Mouse (Mus musculus): ENCODE measurements around the gene Fam196b. TPM values are rescaled to one million over a fixed set of nuclear protein-coding genes. Genes with fewer than 3 reads are reported as not detected.

Fam196b gene
- polyA plus RNA-seq, 1 experiment from 2014 or later = 4.7 TPM

DNA sequence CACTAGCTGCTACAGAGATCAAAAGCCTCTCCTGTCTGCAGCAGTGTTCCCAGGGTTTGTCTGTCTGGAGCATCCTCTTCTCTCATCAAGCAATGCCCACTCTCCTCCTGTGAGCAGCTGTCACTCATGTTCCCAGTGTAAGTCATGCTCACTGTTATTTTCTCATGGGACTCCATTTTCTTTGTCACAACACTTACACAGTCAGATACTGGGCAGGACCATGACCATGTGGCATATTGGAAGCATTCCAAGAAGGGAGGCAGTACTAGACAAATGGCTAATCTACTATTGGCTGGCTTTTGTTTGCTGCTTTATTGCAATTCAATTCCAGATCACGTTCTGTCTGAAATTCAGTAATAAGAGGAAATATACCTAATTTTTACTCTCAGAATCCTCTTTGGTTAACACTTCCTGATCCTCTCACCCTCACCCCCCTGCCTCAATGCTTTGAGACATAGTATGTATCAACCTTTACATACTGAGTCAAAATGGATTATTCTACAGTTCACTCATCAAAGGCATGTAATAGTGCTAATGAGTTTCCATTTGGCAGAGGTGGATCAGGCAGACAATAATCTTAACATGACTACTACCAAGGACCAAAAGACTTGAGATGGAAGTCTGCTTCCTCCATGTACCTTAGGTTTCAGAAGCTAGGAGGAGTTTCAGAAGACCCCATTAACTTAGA is 70.5 kb downstream of the Fam196b start:
- Histone ChIP-seq H3K27me3 (no peaks in the 10 kb centered on the region), H3K4me2 (no peak overlapping the region), H3K36me3 (no peaks in the 10 kb centered on the region), H3K27ac (replicated peaks) (0 out of 2 replicates have a peak overlapping the region, but pooled peaks have one; percentile 22), H3K4me3 (no peak overlapping the region), H3K9me3 (no peaks in the 10 kb centered on the region), H3K9ac (no peak overlapping the region), H3K4me1 (replicated peaks) (peaks cover 6% of the 10 kb centered on the region; the same call in 1 of the 2 replicates)
- peak; percentile 79 for ATAC-seq (ENCODE audit: low FRiP score, low read depth)
- WGBS = 37% methylated on average over 1 of the region's 1 CpGs

DNA sequence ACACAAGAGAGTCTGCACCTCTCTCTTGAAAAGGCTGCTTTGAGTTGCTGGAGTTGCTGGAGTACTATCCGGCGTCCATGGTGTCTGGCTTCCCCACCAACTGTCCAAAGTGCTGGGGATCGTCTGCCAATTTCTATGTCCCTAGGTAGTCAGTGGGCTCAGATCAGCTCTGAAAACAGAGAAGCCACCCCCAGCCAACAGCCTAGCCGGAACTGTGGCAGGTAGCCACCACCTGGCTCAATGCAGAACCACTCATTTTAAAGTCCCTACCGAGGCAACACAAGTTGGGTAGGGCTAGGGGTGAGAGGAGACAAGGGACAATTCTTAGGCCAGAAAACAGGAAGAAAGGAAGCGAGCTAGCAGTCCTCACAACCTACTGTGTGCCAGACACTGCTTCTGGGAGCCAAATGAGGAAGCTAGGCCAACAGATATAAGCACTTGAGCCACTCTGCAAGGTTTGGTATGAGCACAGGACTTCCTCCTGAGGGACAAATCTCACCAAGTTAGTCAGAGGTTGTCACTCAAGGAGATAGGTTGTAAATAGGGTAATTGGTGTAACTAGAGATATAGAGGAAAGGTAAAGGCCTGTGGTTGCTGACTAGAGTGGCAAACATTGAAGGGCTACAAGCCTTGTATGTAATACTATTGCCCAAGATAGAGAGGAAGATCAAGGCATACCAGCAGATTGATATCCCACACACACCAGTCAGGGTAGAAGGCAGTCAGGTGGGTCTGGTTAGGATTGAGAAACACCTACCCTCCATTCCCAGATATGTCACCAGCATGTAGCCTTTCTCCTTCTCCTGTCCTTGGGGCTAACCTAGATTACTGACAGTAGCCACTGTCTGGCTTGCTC is 74.9 kb downstream of the Fam196b start:
- Histone ChIP-seq H3K27ac (replicated peaks) (no peak overlapping the region), H3K4me1 (replicated peaks) (peaks cover 6% of the 10 kb centered on the region; the same call in 1 of the 2 replicates), H3K4me2 (no peak overlapping the region), H3K4me3 (no peak overlapping the region), H3K36me3 (no peaks in the 10 kb centered on the region), H3K9ac (no peak overlapping the region), H3K27me3 (no peaks in the 10 kb centered on the region), H3K9me3 (no peaks in the 10 kb centered on the region)
- ATAC-seq (ENCODE audit: low FRiP score, low read depth) = no peak
- WGBS = 88% methylated on average over 6 of the region's 6 CpGs

DNA sequence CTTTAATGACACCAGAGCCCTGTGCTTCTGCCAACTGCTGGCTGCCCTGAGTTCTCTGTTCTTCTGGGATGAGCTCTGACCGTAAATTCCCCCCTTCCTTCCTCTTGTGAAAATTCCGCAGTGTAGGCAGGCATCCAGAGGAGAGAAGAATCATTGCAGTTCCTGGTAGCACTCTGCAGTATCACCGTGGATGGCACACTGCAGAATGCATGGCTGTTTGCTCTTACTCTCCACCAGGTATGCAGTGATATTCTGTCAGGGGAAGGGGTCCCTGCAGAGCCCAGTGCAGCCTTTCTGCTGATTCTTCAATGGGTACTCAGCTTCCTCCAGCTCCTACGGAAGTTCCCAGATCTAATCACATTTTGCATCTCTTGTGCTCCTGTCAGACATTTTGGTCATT is 77.5 kb downstream of the Fam196b start:
- Histone ChIP-seq H3K4me1 (replicated peaks) (no peaks in the 10 kb centered on the region), H3K4me2 (no peak overlapping the region), H3K9ac (no peak overlapping the region), H3K36me3 (no peaks in the 10 kb centered on the region), H3K27me3 (no peaks in the 10 kb centered on the region), H3K27ac (replicated peaks) (no peak overlapping the region), H3K9me3 (no peaks in the 10 kb centered on the region), H3K4me3 (no peak overlapping the region)
- 46% methylated on average over 4 of the region's 4 CpGs for WGBS
- no peak for ATAC-seq (ENCODE audit: low FRiP score, low read depth)

DNA sequence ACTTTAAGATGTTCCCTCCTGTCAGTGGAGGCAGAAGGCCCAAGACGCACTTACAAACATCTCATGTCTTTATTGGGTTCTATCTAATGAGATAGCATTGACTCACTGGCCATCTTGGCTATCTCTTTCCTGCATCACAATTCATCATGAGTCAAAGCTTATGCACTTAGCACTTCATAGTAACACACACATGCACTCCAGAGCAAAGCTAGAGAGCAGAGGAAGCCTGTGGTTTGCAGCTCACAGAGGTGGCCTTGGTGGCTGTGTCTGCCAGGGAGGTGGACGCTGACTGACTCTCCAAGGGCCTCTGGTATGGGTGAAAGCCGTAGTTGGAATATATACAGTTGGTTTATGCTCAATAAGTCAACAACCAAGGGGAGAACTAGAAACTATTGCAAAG is 81.2 kb downstream of the Fam196b start:
- no peak overlapping the region for H3K27ac ChIP-seq (replicated peaks)
- no peak overlapping the region for H3K4me2 ChIP-seq
- H3K9ac ChIP-seq = no peak overlapping the region
- no peaks in the 10 kb centered on the region for H3K9me3 ChIP-seq
- no peaks in the 10 kb centered on the region for H3K27me3 ChIP-seq
- no peaks in the 10 kb centered on the region for H3K4me1 ChIP-seq (replicated peaks)
- no peaks in the 10 kb centered on the region for H3K36me3 ChIP-seq
- H3K4me3 ChIP-seq = no peak overlapping the region
- ATAC-seq (ENCODE audit: low FRiP score, low read depth) = no peak
- 79% methylated on average over 3 of the region's 3 CpGs for WGBS

DNA sequence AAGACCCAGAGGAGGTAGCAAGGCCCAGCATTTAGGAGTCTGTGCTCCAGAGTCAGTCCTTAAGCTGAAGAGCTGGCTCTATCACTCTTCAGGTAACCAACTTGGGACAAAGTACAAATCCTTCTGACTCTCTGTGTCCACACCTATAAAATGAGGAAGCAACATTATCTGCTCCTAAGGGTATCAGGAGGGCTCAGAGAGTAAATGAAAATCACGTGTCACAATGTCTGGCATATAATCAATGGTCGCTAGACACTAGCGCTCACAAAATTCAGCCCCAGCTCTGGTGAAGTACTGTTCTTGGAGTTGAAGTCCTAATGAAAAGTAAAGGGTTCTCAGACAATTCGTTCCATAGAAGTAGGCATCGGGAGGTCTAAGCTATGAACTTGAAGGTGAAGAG is 83.0 kb downstream of the Fam196b start:
- no peak overlapping the region for H3K4me3 ChIP-seq
- H3K4me2 ChIP-seq = no peak overlapping the region
- no peak overlapping the region for H3K9ac ChIP-seq
- no peaks in the 10 kb centered on the region for H3K4me1 ChIP-seq (replicated peaks)
- H3K27me3 ChIP-seq = no peaks in the 10 kb centered on the region
- no peaks in the 10 kb centered on the region for H3K9me3 ChIP-seq
- WGBS = 91% methylated on average over 5 of the region's 5 CpGs
- ATAC-seq (ENCODE audit: low FRiP score, low read depth) = no peak
- no peaks in the 10 kb centered on the region for H3K36me3 ChIP-seq
- no peak overlapping the region for H3K27ac ChIP-seq (replicated peaks)

DNA sequence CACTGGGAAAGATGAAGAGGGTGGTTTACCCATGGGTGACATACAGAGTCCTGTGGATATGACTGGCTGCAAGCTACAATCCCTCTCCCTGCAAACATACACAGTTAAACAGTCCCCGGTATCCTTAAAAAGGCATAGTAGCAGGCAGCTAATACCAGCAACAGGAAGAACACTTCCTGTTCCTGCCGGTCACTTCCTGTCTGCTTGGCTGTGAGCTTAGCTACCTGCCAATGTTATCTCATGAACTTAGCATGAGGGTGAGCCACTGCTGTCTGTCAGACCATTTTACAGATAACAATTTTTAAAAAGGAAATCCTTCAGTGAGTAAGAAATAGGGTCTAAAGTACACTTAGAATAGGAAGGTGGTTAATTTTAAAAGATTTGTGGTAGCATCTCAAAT is 83.9 kb downstream of the Fam196b start:
- Histone ChIP-seq H3K27me3 (no peaks in the 10 kb centered on the region), H3K36me3 (no peaks in the 10 kb centered on the region), H3K27ac (replicated peaks) (no peak overlapping the region), H3K4me3 (no peak overlapping the region), H3K4me2 (no peak overlapping the region), H3K4me1 (replicated peaks) (no peaks in the 10 kb centered on the region), H3K9ac (no peak overlapping the region), H3K9me3 (no peaks in the 10 kb centered on the region)
- 91% methylated on average over 2 of the region's 2 CpGs for WGBS
- no peak for ATAC-seq (ENCODE audit: low FRiP score, low read depth)

DNA sequence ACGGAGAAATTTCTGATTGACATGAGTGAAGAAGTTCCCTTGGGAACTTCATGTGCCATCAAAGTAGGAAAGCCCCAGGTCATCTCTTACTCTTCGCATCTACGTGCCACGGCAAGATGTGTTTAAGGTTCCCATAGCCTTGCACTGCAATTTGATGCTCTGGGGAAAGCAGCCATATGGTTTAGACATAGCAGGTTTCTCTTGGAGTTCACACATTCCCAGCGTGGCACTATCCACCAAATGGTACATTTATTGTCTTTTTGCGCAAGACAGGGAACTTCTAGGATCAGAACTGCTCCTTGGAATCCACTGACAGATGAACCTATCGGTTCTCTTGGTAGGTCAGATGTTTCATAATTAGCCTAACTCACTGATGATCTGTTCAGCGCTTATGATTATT is 86.7 kb downstream of the Fam196b start:
- Histone ChIP-seq H3K4me2 (no peak overlapping the region), H3K4me1 (replicated peaks) (0 out of 2 replicates have a peak, but pooled peaks cover under 1% of the 10 kb centered on the region), H3K36me3 (no peaks in the 10 kb centered on the region), H3K9me3 (no peaks in the 10 kb centered on the region), H3K9ac (no peak overlapping the region), H3K4me3 (no peak overlapping the region), H3K27me3 (no peaks in the 10 kb centered on the region), H3K27ac (replicated peaks) (no peak overlapping the region)
- 82% methylated on average over 8 of the region's 8 CpGs for WGBS
- ATAC-seq (ENCODE audit: low FRiP score, low read depth) = no peak

DNA sequence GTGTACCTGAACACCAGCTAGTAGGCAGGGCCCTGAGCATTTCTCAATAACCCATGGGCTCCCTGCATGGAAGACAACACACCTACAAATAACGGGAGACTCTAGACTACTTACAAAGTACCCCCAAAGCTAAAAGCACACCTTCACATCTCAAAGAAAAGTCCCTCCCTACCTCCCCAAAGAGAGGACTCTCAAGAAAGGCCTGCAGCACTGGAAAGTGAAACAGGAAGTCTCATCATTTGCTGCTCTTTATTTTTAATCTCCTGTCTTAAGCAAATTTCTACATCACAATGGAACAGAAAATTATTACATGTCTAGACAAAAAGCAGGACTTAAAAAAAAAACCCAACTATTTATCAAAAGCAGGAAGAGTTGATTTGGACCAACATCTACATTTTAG is 90.7 kb downstream of the Fam196b start:
- H3K27me3 ChIP-seq = no peaks in the 10 kb centered on the region
- H3K4me3 ChIP-seq = no peak overlapping the region
- 88% methylated on average over 1 of the region's 1 CpGs for WGBS
- no peak overlapping the region for H3K27ac ChIP-seq (replicated peaks)
- no peaks in the 10 kb centered on the region for H3K36me3 ChIP-seq
- no peak for ATAC-seq (ENCODE audit: low FRiP score, low read depth)
- no peak overlapping the region for H3K4me2 ChIP-seq
- H3K4me1 ChIP-seq (replicated peaks) = 0 out of 2 replicates have a peak, but pooled peaks cover 2% of the 10 kb centered on the region
- no peak overlapping the region for H3K9ac ChIP-seq
- no peaks in the 10 kb centered on the region for H3K9me3 ChIP-seq

DNA sequence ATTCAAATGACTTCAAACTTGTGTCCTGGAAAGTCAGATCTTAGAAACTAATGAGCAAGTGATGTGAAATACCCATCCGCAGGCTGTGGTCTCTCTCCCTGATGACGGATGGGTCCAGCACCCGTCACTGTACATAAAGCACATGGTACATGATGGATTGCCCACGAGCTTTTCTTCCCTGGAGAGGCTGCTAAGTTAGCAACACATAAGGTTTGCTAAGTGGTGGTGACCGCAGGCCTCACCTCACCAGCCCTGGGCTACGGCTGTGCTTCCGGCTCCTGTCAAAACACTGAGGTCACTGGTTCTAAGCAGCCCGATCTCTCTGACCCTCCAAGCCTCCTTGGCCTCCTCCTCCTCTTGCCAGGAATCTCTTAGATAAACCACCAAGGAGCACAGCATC is 91.7 kb downstream of the Fam196b start:
- 54% methylated on average over 8 of the region's 8 CpGs for WGBS
- Histone ChIP-seq H3K36me3 (no peaks in the 10 kb centered on the region), H3K27me3 (no peaks in the 10 kb centered on the region), H3K27ac (replicated peaks) (no peak overlapping the region), H3K4me3 (no peak overlapping the region), H3K9ac (no peak overlapping the region), H3K4me2 (no peak overlapping the region), H3K4me1 (replicated peaks) (0 out of 2 replicates have a peak, but pooled peaks cover 2% of the 10 kb centered on the region), H3K9me3 (no peaks in the 10 kb centered on the region)
- no peak for ATAC-seq (ENCODE audit: low FRiP score, low read depth)

DNA sequence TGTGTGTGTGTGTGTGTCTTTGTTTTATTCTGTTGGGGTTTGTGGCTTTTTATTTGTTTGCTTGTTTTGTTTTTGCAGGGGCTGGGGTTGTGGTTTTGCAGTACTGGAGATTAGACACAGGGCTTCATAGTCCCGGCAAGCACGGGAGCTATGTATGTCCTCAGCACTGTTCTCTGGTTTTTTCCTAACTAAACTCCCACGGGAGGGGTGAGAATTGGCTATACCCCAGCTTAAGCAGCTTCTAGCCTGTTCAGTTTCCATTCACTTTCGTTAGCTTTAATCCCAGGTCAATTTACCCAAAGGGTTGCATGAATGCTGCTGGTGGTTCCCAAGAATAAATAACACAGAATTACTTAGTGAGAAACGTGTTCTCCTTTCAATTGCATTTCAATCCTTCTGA is 92.2 kb downstream of the Fam196b start:
- Histone ChIP-seq H3K4me3 (no peak overlapping the region), H3K4me2 (no peak overlapping the region), H3K36me3 (no peaks in the 10 kb centered on the region), H3K9me3 (no peaks in the 10 kb centered on the region), H3K27me3 (no peaks in the 10 kb centered on the region), H3K9ac (no peak overlapping the region), H3K4me1 (replicated peaks) (0 out of 2 replicates have a peak, but pooled peaks cover 2% of the 10 kb centered on the region), H3K27ac (replicated peaks) (no peak overlapping the region)
- WGBS = 41% methylated on average over 5 of the region's 5 CpGs
- no peak for ATAC-seq (ENCODE audit: low FRiP score, low read depth)

DNA sequence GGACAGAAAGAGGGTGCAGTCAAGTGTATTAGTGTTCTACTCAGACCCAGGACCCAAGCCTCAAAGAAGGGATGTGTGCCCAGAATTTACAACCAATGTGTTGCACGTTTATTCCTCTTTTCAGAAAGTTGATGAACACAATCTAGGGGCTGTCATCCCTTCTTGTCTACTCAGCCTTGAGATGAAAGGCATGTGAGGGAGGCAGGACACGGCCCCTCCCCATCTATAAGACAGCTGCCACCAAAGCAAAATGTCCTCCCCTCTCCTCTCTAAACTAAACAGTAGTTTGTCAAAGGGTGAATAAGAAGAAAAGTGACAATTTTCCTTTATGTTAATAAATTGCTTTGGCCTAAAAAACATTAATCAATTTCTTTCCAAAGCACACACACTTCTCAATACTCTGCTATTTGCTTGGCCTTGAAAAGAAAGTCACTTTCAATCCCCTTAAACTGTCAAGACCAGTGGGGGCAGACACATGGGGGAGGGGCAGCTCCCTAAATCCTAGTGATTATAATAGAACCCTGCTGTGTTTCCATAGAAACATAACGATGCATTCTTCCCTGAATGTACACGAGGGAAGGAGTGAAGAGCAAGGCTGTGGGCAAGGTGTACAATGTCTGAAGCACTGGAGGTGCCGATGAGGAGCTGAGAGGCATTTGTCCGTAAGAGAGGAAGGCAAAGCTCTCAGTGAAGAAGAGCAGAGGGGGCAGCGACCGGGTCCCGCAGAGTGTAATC is 101.4 kb downstream of the Fam196b start:
- H3K4me1 ChIP-seq (replicated peaks) = peaks cover 17% of the 10 kb centered on the region
- H3K9ac ChIP-seq = no peak overlapping the region
- ATAC-seq (ENCODE audit: low FRiP score, low read depth) = peak; percentile 38; the same call in 1 of the 2 replicates
- no peak overlapping the region for H3K4me3 ChIP-seq
- H3K9me3 ChIP-seq = no peaks in the 10 kb centered on the region
- no peak overlapping the region for H3K4me2 ChIP-seq
- no peak overlapping the region; the same call in 1 of the 2 replicates for H3K27ac ChIP-seq (replicated peaks)
- H3K27me3 ChIP-seq = no peaks in the 10 kb centered on the region
- 0 out of 2 replicates have a peak, but pooled peaks cover 4% of the 10 kb centered on the region for H3K36me3 ChIP-seq
- WGBS = 33% methylated on average over 9 of the region's 9 CpGs

DNA sequence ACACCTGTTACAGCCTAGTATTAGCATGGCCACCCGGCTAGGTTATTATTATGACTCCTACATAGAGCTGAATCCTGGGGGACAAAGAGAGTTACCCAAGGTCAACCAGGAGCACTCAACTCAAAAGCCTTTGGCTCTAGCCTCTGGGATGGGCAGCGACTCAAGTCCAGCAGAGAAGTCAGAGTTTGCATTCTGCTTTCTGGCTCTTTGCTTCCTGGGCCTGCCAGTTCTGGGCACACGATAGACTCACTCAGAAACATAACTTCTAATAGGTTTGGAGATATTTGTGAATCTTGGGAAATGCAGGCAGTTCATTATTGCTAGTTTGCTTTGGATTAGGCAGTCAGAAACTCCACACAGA is 102.0 kb downstream of the Fam196b start:
- Histone ChIP-seq H3K27ac (replicated peaks) (no peak overlapping the region; the same call in 1 of the 2 replicates), H3K36me3 (0 out of 2 replicates have a peak, but pooled peaks cover 4% of the 10 kb centered on the region), H3K9me3 (no peaks in the 10 kb centered on the region), H3K27me3 (no peaks in the 10 kb centered on the region), H3K9ac (no peak overlapping the region), H3K4me1 (replicated peaks) (peaks cover 17% of the 10 kb centered on the region), H3K4me2 (no peak overlapping the region), H3K4me3 (no peak overlapping the region)
- ATAC-seq (ENCODE audit: low FRiP score, low read depth) = 0 out of 2 replicates have a peak, but pooled peaks have one; percentile 16
- WGBS = 64% methylated on average over 3 of the region's 3 CpGs
